Mouse (Mus musculus): ENCODE measurements around the gene Cacfd1. TPM values are rescaled to one million over a fixed set of nuclear protein-coding genes. Genes with fewer than 3 reads are reported as not detected.

The Cacfd1 gene
- total RNA-seq, 2 experiments from 2014 or later: 46.3 to 48.2 TPM

- peak within 1 kb of the TSS; percentile 62 for H3K4me3 ChIP-seq
- peak; percentile 88 to 92 for DNase-seq (ENCODE audit: extremely low spot score in 1 of 2, low spot score in 2 of 2)
- peak within 1 kb of the TSS; percentile 89 for H3K27ac ChIP-seq
- TF ChIP-seq CTCF (IDR thresholded peaks at IDR 0.05): no peak
- intact Hi-C loops (cut with DNase I): loop anchor here (5.0 to 10.0 kb wide), 2 partner anchors 96 to 113 kb away; partner anchors contain the start of genes Med22, Rpl7a, Stkld1 and Surf1
Observed at GRCm38 (mm10) chr2:27027618-27028436, 18.1 kb downstream of the Cacfd1 start, which contains the start of gene Slc2a6. Gene Slc2a6 (minus strand): TSS chr2:27027998.

GRCm38 (mm10) chr2:27028437-27029015, 18.8 kb downstream of the Cacfd1 start:
- intact Hi-C loops (cut with DNase I): loop anchor here (5.0 to 10.0 kb wide), 2 partner anchors 96 to 114 kb away; partner anchors contain the start of genes Med22, Rpl7a, Stkld1 and Surf1
- H3K4me3 ChIP-seq: peak overlapping the region; percentile 62
- TF ChIP-seq CTCF (IDR thresholded peaks at IDR 0.05): no peak
- DNase-seq (ENCODE audit: extremely low spot score in 1 of 2, low spot score in 2 of 2): no peak
- H3K27ac ChIP-seq: peak overlapping the region; percentile 89

GRCm38 (mm10) chr2:27032361-27032760, 22.6 kb downstream of the Cacfd1 start:
- TF ChIP-seq CTCF (IDR thresholded peaks at IDR 0.05): peak; percentile 32
- Histone ChIP-seq H3K4me3 (no peak overlapping the region), H3K27ac (no peak overlapping the region)
- DNase-seq (ENCODE audit: extremely low spot score in 1 of 2, low spot score in 2 of 2): no peak
- intact Hi-C loops (cut with DNase I): no loop called here

GRCm38 (mm10) chr2:27036003-27036402, 26.3 kb downstream of the Cacfd1 start:
- Histone ChIP-seq H3K27ac (no peak overlapping the region), H3K4me3 (no peak overlapping the region)
- TF ChIP-seq CTCF (IDR thresholded peaks at IDR 0.05): no peak
- intact Hi-C loops (cut with DNase I): loop anchor here (5.0 kb wide), 1 partner anchor 389 kb away; no protein-coding TSS in a partner anchor
- DNase-seq (ENCODE audit: extremely low spot score in 1 of 2, low spot score in 2 of 2): no peak

- Histone ChIP-seq H3K27ac (no peak overlapping the region), H3K4me3 (no peak overlapping the region)
- TF ChIP-seq CTCF (IDR thresholded peaks at IDR 0.05): no peak
- intact Hi-C loops (cut with DNase I): loop anchor here (5.0 kb wide), 1 partner anchor 390 kb away; no protein-coding TSS in a partner anchor
- no peak for DNase-seq (ENCODE audit: extremely low spot score in 1 of 2, low spot score in 2 of 2)
Observed at GRCm38 (mm10) chr2:27037008-27037407, 27.3 kb downstream of the Cacfd1 start.

GRCm38 (mm10) chr2:27038596-27038995, 28.9 kb downstream of the Cacfd1 start:
- H3K27ac ChIP-seq: no peak overlapping the region
- H3K4me3 ChIP-seq: no peak overlapping the region
- peak; percentile 95 for TF ChIP-seq CTCF (IDR thresholded peaks at IDR 0.05)
- peak; percentile 62 to 66 for DNase-seq (ENCODE audit: extremely low spot score in 1 of 2, low spot score in 2 of 2)
- intact Hi-C loops (cut with DNase I): loop anchor here (1.0 to 5.0 kb wide), 3 partner anchors 21 to 391 kb away; no protein-coding TSS in a partner anchor

GRCm38 (mm10) chr2:27039286-27039685, 29.6 kb downstream of the Cacfd1 start:
- DNase-seq (ENCODE audit: extremely low spot score in 1 of 2, low spot score in 2 of 2): no peak
- H3K4me3 ChIP-seq: no peak overlapping the region
- peak; percentile 52 for TF ChIP-seq CTCF (IDR thresholded peaks at IDR 0.05)
- intact Hi-C loops (cut with DNase I): loop anchor here (2.0 to 5.0 kb wide), 2 partner anchors 192 to 392 kb away; no protein-coding TSS in a partner anchor
- no peak overlapping the region for H3K27ac ChIP-seq

- intact Hi-C loops (cut with DNase I): loop anchor here (5.0 kb wide), 1 partner anchor 85 kb away; no protein-coding TSS in a partner anchor
- H3K27ac ChIP-seq: no peak overlapping the region
- TF ChIP-seq CTCF (IDR thresholded peaks at IDR 0.05): no peak
- DNase-seq (ENCODE audit: extremely low spot score in 1 of 2, low spot score in 2 of 2): no peak
- H3K4me3 ChIP-seq: no peak overlapping the region
Observed at GRCm38 (mm10) chr2:27042131-27042844, 32.6 kb downstream of the Cacfd1 start.

- intact Hi-C loops (cut with DNase I): loop anchor here (1.0 to 5.0 kb wide), 2 partner anchors 84 to 194 kb away; no protein-coding TSS in a partner anchor
Observed at GRCm38 (mm10) chr2:27043461-27043860, 33.7 kb downstream of the Cacfd1 start.

GRCm38 (mm10) chr2:27044166-27044565, 34.4 kb downstream of the Cacfd1 start:
- no peak for DNase-seq (ENCODE audit: extremely low spot score in 1 of 2, low spot score in 2 of 2)
- no peak overlapping the region for H3K27ac ChIP-seq
- no peak overlapping the region for H3K4me3 ChIP-seq
- TF ChIP-seq CTCF (IDR thresholded peaks at IDR 0.05): no peak
- intact Hi-C loops (cut with DNase I): loop anchor here (5.0 kb wide), 1 partner anchor 83 kb away; no protein-coding TSS in a partner anchor

More at GRCm38 (mm10) chr2:27043461-27043860, 33.7 kb downstream of the Cacfd1 start:
- DNase-seq (ENCODE audit: extremely low spot score in 1 of 2, low spot score in 2 of 2): peak; percentile 87 to 90
- H3K4me3 ChIP-seq: no peak overlapping the region
- H3K27ac ChIP-seq: no peak overlapping the region
- TF ChIP-seq CTCF (IDR thresholded peaks at IDR 0.05): peak; percentile 91

- TF ChIP-seq CTCF (IDR thresholded peaks at IDR 0.05): no peak
- no peak for DNase-seq (ENCODE audit: extremely low spot score in 1 of 2, low spot score in 2 of 2)
- H3K27ac ChIP-seq: no peak overlapping the region
- intact Hi-C loops (cut with DNase I): loop anchor here (5.0 kb wide), 1 partner anchor 83 kb away; no protein-coding TSS in a partner anchor
- H3K4me3 ChIP-seq: no peak overlapping the region
Observed at GRCm38 (mm10) chr2:27044641-27045040, 34.9 kb downstream of the Cacfd1 start.

All from left cerebral cortex, adult 2 months (tissue).